Mouse (Mus musculus) embryo, embryonic 11.5 days (tissue): Measurements from ENCODE around the gene Esx1.
A peak's percentile ranks its signal among the peaks of the same experiment; 100 is the strongest.

Experiments used
- DNase-seq: peaks from one replicate; pipeline ENCODE4 v3.0.0-alpha.2; 2012; ENCODE audit warnings: low read depth, low spot score

Gene Esx1

DNA sequence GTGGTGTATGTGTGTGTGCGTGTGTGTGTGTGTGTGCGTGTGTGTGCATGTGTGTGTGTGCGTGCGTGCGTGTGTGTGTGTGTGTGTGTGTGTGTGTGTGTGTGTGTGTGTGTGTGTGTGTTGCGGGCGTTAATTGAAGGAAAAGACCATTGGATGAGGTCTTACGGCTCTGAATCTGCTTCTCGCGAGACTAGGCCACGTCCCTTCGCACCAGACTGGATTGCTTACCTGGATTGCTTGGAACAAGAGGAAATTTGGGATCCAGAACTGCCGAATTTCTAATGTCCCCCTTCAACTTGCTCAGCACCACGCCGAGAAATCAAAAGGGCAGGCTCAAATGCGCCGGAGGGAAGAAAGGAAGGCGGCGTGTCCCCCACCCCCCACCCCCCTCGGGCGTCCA, at the start of gene Esx1:
TSS of gene Esx1 (minus strand) at position 366 of the 400 bp plus-strand sequence.
- DNase-seq: no peak

GRCm38 (mm10) chrX:137170021-137170420, 48.1 kb upstream of the Esx1 start:
- DNase-seq: no peak

GRCm38 (mm10) chrX:137167658-137168057, 45.8 kb upstream of the Esx1 start:
- no peak for DNase-seq

GRCm38 (mm10) chrX:137165621-137166020, 43.7 kb upstream of the Esx1 start:
- DNase-seq: no peak

- no peak for DNase-seq
Observed at GRCm38 (mm10) chrX:137162700-137163099, 40.8 kb upstream of the Esx1 start.

DNA sequence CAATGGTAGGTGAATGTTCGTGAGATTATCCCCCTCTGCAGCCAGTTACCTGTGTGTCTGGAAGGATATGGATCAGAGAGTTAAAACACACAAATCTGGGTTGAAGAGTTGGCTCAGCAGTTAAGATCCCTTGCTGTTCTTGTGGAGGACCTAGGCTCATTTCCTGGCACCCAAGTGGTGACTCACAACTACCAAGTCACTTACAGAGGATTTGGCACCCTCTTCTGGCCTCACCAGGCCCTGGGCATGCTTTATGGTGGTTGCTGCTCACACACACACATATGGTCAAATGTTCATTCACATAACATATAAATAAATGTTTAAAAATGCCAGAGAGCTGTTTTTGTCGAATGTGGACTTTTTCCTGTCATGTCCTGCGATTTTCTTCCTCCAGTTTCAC, 39.1 kb upstream of the Esx1 start:
- no peak for DNase-seq

DNA sequence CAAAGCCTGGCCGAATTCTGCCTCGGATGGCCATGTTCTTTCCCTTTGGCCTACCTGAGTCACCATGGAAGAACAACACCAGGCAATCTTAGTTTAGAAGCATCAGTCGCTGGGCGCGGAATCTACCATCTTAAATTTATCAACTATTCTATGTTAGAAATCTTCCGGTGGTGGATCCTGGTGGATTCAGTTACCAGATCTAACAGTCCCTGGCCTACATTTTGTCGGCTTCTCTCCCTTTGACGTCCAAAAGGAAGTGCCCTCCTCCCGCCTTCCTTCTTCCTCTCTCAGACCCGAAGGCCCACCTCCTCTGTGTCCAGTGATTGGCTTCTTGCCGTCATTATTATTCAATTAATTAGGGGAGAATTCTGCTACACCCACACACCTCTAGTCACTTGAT, 27.2 kb upstream of the Esx1 start:
- DNase-seq: no peak

- no peak for DNase-seq
Observed at GRCm38 (mm10) chrX:137144674-137145073, 22.8 kb upstream of the Esx1 start.

GRCm38 (mm10) chrX:137143726-137144125, 21.8 kb upstream of the Esx1 start:
- DNase-seq: no peak

- no peak for DNase-seq
Observed at GRCm38 (mm10) chrX:137142546-137142945, 20.7 kb upstream of the Esx1 start.

GRCm38 (mm10) chrX:137141669-137142068, 19.8 kb upstream of the Esx1 start:
- peak; percentile 56 for DNase-seq

GRCm38 (mm10) chrX:137127542-137127941, 5.7 kb upstream of the Esx1 start:
- no peak for DNase-seq

DNA sequence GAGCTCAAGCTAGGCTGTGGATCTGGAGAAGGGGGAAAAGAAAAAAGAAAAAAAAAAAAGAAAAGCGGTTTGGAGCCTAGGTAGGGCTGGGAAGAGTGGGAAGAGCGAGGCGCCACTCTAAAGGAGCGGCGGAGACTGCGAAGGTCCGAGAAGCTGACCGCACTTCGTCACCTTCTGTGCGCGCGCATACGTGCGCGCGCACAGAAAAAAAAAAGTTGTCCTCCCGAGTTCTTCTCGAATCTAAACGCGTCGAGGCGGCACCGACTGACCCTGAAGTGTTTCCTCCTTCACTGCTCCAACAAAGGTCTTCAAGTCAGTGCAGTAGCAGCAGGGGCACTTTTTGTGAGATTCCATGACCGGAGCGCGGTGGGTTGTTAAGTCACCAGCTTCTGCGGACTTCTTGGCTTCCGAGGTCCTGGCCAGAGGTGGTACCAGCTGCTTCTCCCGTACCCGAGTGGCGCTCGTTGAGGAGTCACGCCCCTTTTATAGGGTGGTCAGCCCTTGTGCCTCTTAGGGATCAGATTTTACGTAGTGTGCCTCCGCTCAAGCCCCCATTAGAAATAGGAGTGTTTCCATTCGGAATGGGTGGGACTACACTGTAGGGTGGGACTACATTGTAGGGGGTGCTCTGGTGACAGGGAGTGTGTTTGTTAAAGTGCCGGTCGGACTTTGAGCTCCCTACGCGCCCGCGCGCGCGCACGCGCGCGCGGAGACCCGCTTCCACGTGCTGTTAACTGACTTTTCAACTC, 2.0 kb downstream of the Esx1 start:
- DNase-seq: no peak

- DNase-seq: peak; percentile 35
Observed at GRCm38 (mm10) chrX:137118097-137118746, 3.7 kb downstream of the Esx1 start.

- DNase-seq: no peak
Observed at GRCm38 (mm10) chrX:137106498-137106897, 15.4 kb downstream of the Esx1 start.

DNA sequence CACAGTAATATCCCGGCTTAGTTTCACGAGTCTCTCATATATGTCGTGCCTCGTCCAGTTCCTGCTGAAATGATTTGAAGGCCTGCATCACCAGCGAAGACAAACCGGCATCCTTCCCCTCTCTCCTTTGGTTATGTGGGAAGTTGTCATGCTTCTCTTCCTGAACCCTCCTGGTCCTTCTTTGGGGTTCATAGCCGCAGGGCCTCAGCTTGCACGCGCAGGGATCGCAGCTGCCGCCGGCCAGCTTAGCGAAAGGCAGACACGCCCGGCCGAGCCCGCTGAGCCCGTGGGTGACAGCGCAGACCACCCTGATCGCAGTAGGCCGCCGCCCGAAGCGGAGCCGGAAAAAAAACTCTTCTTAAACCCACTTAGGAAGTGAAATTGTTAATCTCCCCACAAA, 17.4 kb downstream of the Esx1 start:
- DNase-seq: no peak
